ENCODE assay signal across 22 mouse cellular contexts in genomic region chrX:8033009-8033408, GRCm38 (mm10). TPM values are rescaled to one million over a fixed set of nuclear protein-coding genes. Genes with fewer than 3 reads are reported as not detected.
DNase-seq lines count a peak whose midpoint lies in the region; ATAC-seq and TF ChIP-seq lines count a peak whose summit lies in the region.
"Had no signal": no experiment of that assay in that cellular context is flagged by ENCODE, and none has a peak within 500 bp of the region (broad histone marks: within the 10 kb centered on the region; RNA-seq: fewer than 3 reads in every experiment).

No protein-coding gene starts in this region.

- no peak overlapping the region for H3K4me2 ChIP-seq in stomach, postnatal 0 days (replicated peaks; ENCODE audit: low read depth)
- no peak overlapping the region for H3K4me2 ChIP-seq in hindbrain, embryonic 13.5 days
- H3K4me2 ChIP-seq: limb, embryonic 15.5 days; midbrain, embryonic 12.5 days had no signal

- H3K9ac ChIP-seq in stomach, postnatal 0 days (ENCODE audit: low read length): no peak overlapping the region
- H3K9ac ChIP-seq in hindbrain, embryonic 13.5 days: no peak overlapping the region
- H3K9ac ChIP-seq: limb, embryonic 15.5 days; midbrain, embryonic 12.5 days had no signal

- no peaks in the 10 kb centered on the region for H3K27me3 ChIP-seq in kidney, adult 2 months (replicated peaks; ENCODE audit: control insufficient read depth, insufficient read depth, low read length)
- H3K27me3 ChIP-seq in stomach, postnatal 0 days (ENCODE audit: control insufficient read depth, insufficient read depth, low read length): no peaks in the 10 kb centered on the region
- H3K27me3 ChIP-seq in hindbrain, embryonic 13.5 days: no peaks in the 10 kb centered on the region
- H3K27me3 ChIP-seq: limb, embryonic 15.5 days; midbrain, embryonic 12.5 days had no signal

- TF ChIP-seq CTCF in kidney, adult 2 months (conservative IDR thresholded peaks at IDR 0.05; ENCODE audit: insufficient read depth, insufficient read length, low read depth, low read length): 0 out of 2 replicates have a peak, but pooled peaks have one; percentile 14
- TF ChIP-seq CTCF in stomach, postnatal 0 days (IDR thresholded peaks at IDR 0.05; ENCODE audit: low read depth): peak; percentile 39

- WGBS in kidney, adult 2 months: 33% methylated on average over 1 of the region's 1 CpGs
- 69% methylated on average over 1 of the region's 1 CpGs for WGBS in stomach, postnatal 0 days
- 55% methylated on average over 1 of the region's 1 CpGs for WGBS in hindbrain, embryonic 13.5 days

- no peak for TF ChIP-seq EP300 in stomach, postnatal 0 days (optimal IDR thresholded peaks at IDR 0.05)

- no peak for DNase-seq in kidney, adult 2 months
- no peak for DNase-seq in kidney, postnatal 4 days
- DNase-seq in thymus, postnatal 14 days: peak; percentile 3
- no peak for DNase-seq in thymus, postnatal 25 days
- peak; percentile 16 for DNase-seq in c-Kit-positive CD71-positive TER-119-positive erythroid progenitor cells, embryonic 14.5 days (ENCODE audit: low spot score)
- no peak for DNase-seq in stomach, postnatal 0 days (ENCODE audit: low spot score)
- DNase-seq in heart, postnatal 4 days: no peak
- DNase-seq: adrenal gland, postnatal 25 days; cerebellum, adult 9-11 months; kidney, postnatal 10 days; right cerebral cortex, adult 18-20 months had no signal

- ATAC-seq in stomach, postnatal 0 days (ENCODE audit: low FRiP score, low TSS enrichment): no peak
- no peak for ATAC-seq in hindbrain, embryonic 13.5 days (ENCODE audit: low FRiP score)
- ATAC-seq: forebrain, embryonic 16.5 days; inflammation-experienced regulatory T-cells, adult 6 months had no signal

- TF ChIP-seq POLR2A in kidney, adult 2 months (IDR thresholded peaks at IDR 0.05; ENCODE audit: low read depth, low read length): no peak

- H3K36me3 ChIP-seq in kidney, adult 2 months (ENCODE audit: control insufficient read depth, insufficient read depth, low read length): no peaks in the 10 kb centered on the region
- no peaks in the 10 kb centered on the region for H3K36me3 ChIP-seq in stomach, postnatal 0 days (ENCODE audit: control insufficient read depth, insufficient read depth, low read length)
- H3K36me3 ChIP-seq in hindbrain, embryonic 13.5 days: no peaks in the 10 kb centered on the region
- H3K36me3 ChIP-seq: limb, embryonic 15.5 days; midbrain, embryonic 12.5 days had no signal

- no peak overlapping the region for H3K27ac ChIP-seq in kidney, adult 2 months (ENCODE audit: insufficient read depth, low read depth, low read length)
- H3K27ac ChIP-seq in stomach, postnatal 0 days (replicated peaks): no peak overlapping the region
- no peak overlapping the region for H3K27ac ChIP-seq in hindbrain, embryonic 13.5 days
- H3K27ac ChIP-seq: limb, embryonic 15.5 days; midbrain, embryonic 12.5 days had no signal

- no peaks in the 10 kb centered on the region for H3K9me3 ChIP-seq in stomach, postnatal 0 days (ENCODE audit: control insufficient read depth, low read length)
- H3K9me3 ChIP-seq in hindbrain, embryonic 13.5 days: no peaks in the 10 kb centered on the region
- H3K9me3 ChIP-seq: limb, embryonic 15.5 days; midbrain, embryonic 12.5 days had no signal

- no peak overlapping the region for H3K4me3 ChIP-seq in kidney, adult 2 months (ENCODE audit: insufficient read depth, low read depth, low read length)
- H3K4me3 ChIP-seq in stomach, postnatal 0 days (ENCODE audit: low read depth, low read length): no peak overlapping the region
- no peak overlapping the region for H3K4me3 ChIP-seq in hindbrain, embryonic 13.5 days
- H3K4me3 ChIP-seq: limb, embryonic 15.5 days; midbrain, embryonic 12.5 days had no signal

- H3K4me1 ChIP-seq in kidney, adult 2 months (ENCODE audit: control insufficient read depth, insufficient read depth, low read length): no peaks in the 10 kb centered on the region
- no peaks in the 10 kb centered on the region for H3K4me1 ChIP-seq in stomach, postnatal 0 days (replicated peaks; ENCODE audit: control insufficient read depth, insufficient read depth)
- no peaks in the 10 kb centered on the region for H3K4me1 ChIP-seq in hindbrain, embryonic 13.5 days (replicated peaks)
- H3K4me1 ChIP-seq: limb, embryonic 15.5 days; midbrain, embryonic 12.5 days had no signal

RNA-seq across cellular contexts. Expression of gene Glod5, which starts 14.7 kb away (rescaled TPM):
- polyA plus RNA-seq in kidney, adult 2 months (2012; rRNA removed): 28.9 and 42.2 TPM in 2 replicates
- polyA plus RNA-seq in stomach, postnatal 0 days (2015; fragmentation: Nextera tagmentation; extraction: Ambion mirVana): 6.0 and 7.5 TPM in 2 replicates
- polyA plus RNA-seq in hindbrain, embryonic 13.5 days (2015; fragmentation: Nextera tagmentation; extraction: Ambion mirVana): 0.31 and 0.53 TPM in 2 replicates
- total RNA-seq in heart, postnatal 4 days (2021): not detected
- total RNA-seq: adrenal gland, postnatal 25 days; gastrocnemius, adult 18-20 months; heart, adult 8-10 months; heart, postnatal 25 days had no signal
- polyA plus RNA-seq: inflammation-experienced regulatory T-cells, adult 6 months; limb, embryonic 15.5 days; midbrain, embryonic 12.5 days; testis, adult 2 months had no signal

RNA-seq across cellular contexts. Expression of gene Suv39h1, which starts 41.6 kb away (rescaled TPM):
- polyA plus RNA-seq in kidney, adult 2 months (2012; rRNA removed): 7.6 and 8.4 TPM in 2 replicates
- polyA plus RNA-seq in stomach, postnatal 0 days (2015; fragmentation: Nextera tagmentation; extraction: Ambion mirVana): 10.8 and 12.3 TPM in 2 replicates
- polyA plus RNA-seq in hindbrain, embryonic 13.5 days (2015; fragmentation: Nextera tagmentation; extraction: Ambion mirVana): 39.9 and 40.8 TPM in 2 replicates
- 10 to 100 TPM; 16.3 to 16.4 TPM for total RNA-seq in heart, postnatal 4 days (2021)

RNA-seq across cellular contexts. Expression of gene Gata1, which starts 55.1 kb away (rescaled TPM):
- 0.09 and 0.15 TPM in 2 replicates for polyA plus RNA-seq in kidney, adult 2 months (2012; rRNA removed)
- polyA plus RNA-seq in stomach, postnatal 0 days (2015; fragmentation: Nextera tagmentation; extraction: Ambion mirVana): 0.07 and 0.28 TPM in 2 replicates
- polyA plus RNA-seq in hindbrain, embryonic 13.5 days (2015; fragmentation: Nextera tagmentation; extraction: Ambion mirVana): 0.23 and 0.29 TPM in 2 replicates
- total RNA-seq in heart, postnatal 4 days (2021): under 1 TPM in 1 of 2 experiments, not detected in 1; 0.14 TPM
- total RNA-seq: adrenal gland, postnatal 25 days; gastrocnemius, adult 18-20 months; layer of hippocampus, postnatal 10 days; left cerebral cortex, postnatal 14 days had no signal
- polyA plus RNA-seq: forebrain, embryonic 16.5 days had no signal

RNA-seq across cellular contexts. Expression of gene Was, which starts 57.3 kb away (rescaled TPM):
- 1.4 and 3.4 TPM in 2 replicates for polyA plus RNA-seq in kidney, adult 2 months (2012; rRNA removed)
- 0.39 and 0.42 TPM in 2 replicates for polyA plus RNA-seq in stomach, postnatal 0 days (2015; fragmentation: Nextera tagmentation; extraction: Ambion mirVana)
- 0.12 and 0.18 TPM in 2 replicates for polyA plus RNA-seq in hindbrain, embryonic 13.5 days (2015; fragmentation: Nextera tagmentation; extraction: Ambion mirVana)
- 1 to 10 TPM; 1.5 to 2.1 TPM for total RNA-seq in heart, postnatal 4 days (2021)
- polyA plus RNA-seq: forebrain, embryonic 16.5 days had no signal

Comparison
In these comparisons a context has a peak if more than half of its experiments do, and no peak if none do; other contexts are left out.
1. DNase-seq: peak in thymus, postnatal 14 days (single experiment) and c-Kit-positive CD71-positive TER-119-positive erythroid progenitor cells, embryonic 14.5 days (single experiment); none in kidney, adult 2 months (single experiment), kidney, postnatal 4 days (0 of 2), thymus, postnatal 25 days (single experiment), stomach, postnatal 0 days (single experiment) and heart, postnatal 4 days (single experiment).